Mouse (Mus musculus) brown adipose tissue, adult 24 weeks (tissue): ENCODE results near the gene Rslcan18. TPM values are rescaled to one million over a fixed set of nuclear protein-coding genes. Genes with fewer than 3 reads are reported as not detected.
A peak's percentile ranks its signal among the peaks of the same experiment; 100 is the strongest.

ENCODE experiments used
- H3K27ac ChIP-seq: fragments of 200-500 bp; replicated peaks from 2 replicates; pipeline ENCODE4 v1.5.1; 2012; ENCODE audit warnings: low read depth, mild to moderate bottlenecking, low read length
- H3K4me1 ChIP-seq: fragments of 200-500 bp; 2 replicates; pipeline ENCODE4 v1.6.1; 2012; ENCODE audit warnings: low read length, mixed read lengths; ENCODE audit not compliant: control insufficient read depth, insufficient read depth, insufficient read length
- H3K4me3 ChIP-seq: fragments of 200-500 bp; 2 replicates; pipeline ENCODE4 v1.5.1; 2012; ENCODE audit warnings: low read depth, mild to moderate bottlenecking, low read length, moderate library complexity; ENCODE audit not compliant: insufficient read depth
- polyA plus RNA-seq: library from polyadenylated mRNA; stranded (reverse); fragments of >200 nt; gene quantifications from 2 replicates; pipeline ENCODE4 v1.2.4, GENCODE M21; 2012; ENCODE audit not compliant: missing spikeins, insufficient read depth, insufficient read length

Gene Rslcan18
- polyA plus RNA-seq, 1 experiment: not detected

- Histone ChIP-seq H3K27ac (no peak overlapping the region), H3K4me1 (no peaks in the 10 kb centered on the region), H3K4me3 (no peak overlapping the region)
These were observed 43.3 kb downstream of the Rslcan18 start for GRCm38 (mm10) chr13:67072786-67073185.

- no peak overlapping the region for H3K4me3 ChIP-seq
- H3K27ac ChIP-seq: no peak overlapping the region
- no peaks in the 10 kb centered on the region for H3K4me1 ChIP-seq
These were observed 50.7 kb downstream of the Rslcan18 start for GRCm38 (mm10) chr13:67065386-67065785.

GRCm38 (mm10) chr13:67062427-67062826, 53.6 kb downstream of the Rslcan18 start:
- H3K4me3 ChIP-seq: no peak overlapping the region
- H3K4me1 ChIP-seq: no peaks in the 10 kb centered on the region
- no peak overlapping the region for H3K27ac ChIP-seq

GRCm38 (mm10) chr13:67060786-67061358, 55.2 kb downstream of the Rslcan18 start, which contains the start of gene Zfp712:
Zfp712 (minus strand) TSS chr13:67061170.
- Histone ChIP-seq H3K4me1 (no peaks in the 10 kb centered on the region), H3K4me3 (peak within 1 kb of the TSS; percentile 79), H3K27ac (peak within 1 kb of the TSS; percentile 92)

GRCm38 (mm10) chr13:67060161-67060785, 55.8 kb downstream of the Rslcan18 start:
- H3K4me1 ChIP-seq: no peaks in the 10 kb centered on the region
- H3K27ac ChIP-seq: no peak overlapping the region
- H3K4me3 ChIP-seq: peak overlapping the region; percentile 79

Other genes starting within 250 kb of the Rslcan18 start
- gene Gm10767, start 211.3 kb downstream of the Rslcan18 start, polyA plus RNA-seq: 3.4 and 4.7 TPM in 2 replicates
- gene Zfp712, start 55.1 kb downstream of the Rslcan18 start, polyA plus RNA-seq: 0.67 and 0.95 TPM in 2 replicates
- gene Zfp708, start 18.3 kb downstream of the Rslcan18 start, polyA plus RNA-seq: 1.7 TPM in 1 of 2 replicates, not detected in the other
- 3.1 and 4.1 TPM in 2 replicates for gene Gm28557, start 7.7 kb downstream of the Rslcan18 start, polyA plus RNA-seq
- gene Zfp759, start 5.4 kb upstream of the Rslcan18 start, polyA plus RNA-seq: 2.0 and 2.1 TPM in 2 replicates
- 1.2 and 2.4 TPM in 2 replicates for gene Rsl1, start 56.9 kb upstream of the Rslcan18 start, polyA plus RNA-seq
- gene Zfp455, start 78.2 kb upstream of the Rslcan18 start, polyA plus RNA-seq: 0.54 and 0.59 TPM in 2 replicates
- 0.58 and 1.7 TPM in 2 replicates for gene Zfp458, start 162.2 kb upstream of the Rslcan18 start, polyA plus RNA-seq
- gene Zfp457, start 190.2 kb upstream of the Rslcan18 start, polyA plus RNA-seq: not detected in 2 replicates
- 1.8 and 4.7 TPM in 2 replicates for gene Zfp595, start 216.3 kb upstream of the Rslcan18 start, polyA plus RNA-seq
- gene Gm28044, start 244.3 kb upstream of the Rslcan18 start, polyA plus RNA-seq: not detected in 2 replicates
- 1.1 and 1.3 TPM in 2 replicates for gene Zfp953, start 244.3 kb upstream of the Rslcan18 start, polyA plus RNA-seq